Mouse (Mus musculus): Measurements from ENCODE around the gene Gm10134. TPM values are rescaled to one million over a fixed set of nuclear protein-coding genes. Genes with fewer than 3 reads are reported as not detected.
A peak's percentile ranks its signal among the peaks of the same experiment; 100 is the strongest.
"Not testable (repeated sequence)": the region's sequence is repeated elsewhere in the genome, so short reads cannot be mapped to it uniquely, and the experiment has no call there.

The Gm10134 gene
- polyA plus RNA-seq, 1 experiment from 2014 or later = 7.5 TPM

DNA sequence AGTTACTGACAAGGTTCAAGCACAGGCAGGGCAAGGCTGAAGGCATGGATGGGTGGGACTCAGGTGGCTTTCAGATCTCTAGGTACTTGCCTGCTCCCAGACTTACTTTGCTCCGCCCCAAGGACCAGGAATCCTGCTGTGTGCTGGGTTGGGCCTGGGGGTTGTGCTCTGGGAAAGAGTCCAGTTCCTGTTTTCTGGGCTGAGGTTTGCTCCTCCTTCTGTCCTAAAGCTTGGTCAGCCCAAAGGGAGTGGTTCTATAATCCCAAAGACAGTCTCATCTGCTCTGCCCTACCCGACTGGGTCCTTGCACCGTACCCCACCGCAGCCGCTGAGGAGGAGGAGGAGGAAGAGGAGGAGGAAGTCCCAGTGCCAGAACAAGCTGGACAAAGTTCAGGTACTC, 9.2 kb upstream of the Gm10134 start, which contains the start of gene Gbgt1:
Gbgt1 (plus strand) TSS at position 221 of the 400 bp plus-strand sequence.
- WGBS = 73% methylated on average over 5 of the region's 5 CpGs

DNA sequence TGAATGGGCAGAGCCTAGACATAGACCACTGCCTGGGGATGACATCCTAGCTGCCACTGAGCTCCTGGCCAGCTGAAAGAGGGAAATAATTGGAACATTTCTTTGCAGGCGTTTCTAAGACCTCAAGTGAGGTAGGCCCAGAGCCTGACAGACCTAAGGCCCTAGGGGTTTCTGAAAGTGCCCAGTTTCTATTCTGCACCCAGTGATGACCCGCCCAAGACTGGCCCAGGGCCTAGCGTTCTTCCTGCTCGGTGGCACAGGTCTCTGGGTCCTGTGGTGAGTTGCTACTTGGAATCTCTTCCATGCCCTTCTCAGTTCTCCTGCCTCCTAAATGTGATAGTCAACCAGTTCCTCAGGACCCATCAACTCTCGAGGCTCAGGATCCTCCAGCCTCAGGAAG, 8.3 kb upstream of the Gm10134 start:
- H3K4me1 ChIP-seq (ENCODE audit: control insufficient read depth, insufficient read depth, low read length) = peaks cover 3% of the 10 kb centered on the region; the same call in 1 of the 2 replicates
- H3K36me3 ChIP-seq (ENCODE audit: control insufficient read depth, insufficient read depth, low read length) = no peaks in the 10 kb centered on the region
- H3K27me3 ChIP-seq (ENCODE audit: control insufficient read depth, insufficient read depth, low read length) = no peaks in the 10 kb centered on the region
- ATAC-seq (ENCODE audit: insufficient number of reproducible peaks, insufficient read depth, low FRiP score, low read depth) = no peak
- no peak overlapping the region for H3K9ac ChIP-seq (replicated peaks; ENCODE audit: low read depth, low read length)
- no peaks in the 10 kb centered on the region; the same call in 1 of the 2 replicates for H3K9me3 ChIP-seq (ENCODE audit: control insufficient read depth, low read depth, low read length)
- H3K27ac ChIP-seq (ENCODE audit: low read length) = no peak overlapping the region
- no peak overlapping the region; the same call in 1 of the 2 replicates for H3K4me2 ChIP-seq (replicated peaks; ENCODE audit: low read depth, low read length)
- H3K4me3 ChIP-seq (ENCODE audit: low read depth, low read length) = no peak overlapping the region
- WGBS = 79% methylated on average over 5 of the region's 5 CpGs

More for the DNA sequence above, 9.2 kb upstream of the Gm10134 start, which contains the start of gene Gbgt1:
- Histone ChIP-seq H3K9me3 (ENCODE audit: control insufficient read depth, low read depth, low read length) (no peaks in the 10 kb centered on the region; the same call in 1 of the 2 replicates), H3K27me3 (ENCODE audit: control insufficient read depth, insufficient read depth, low read length) (no peaks in the 10 kb centered on the region), H3K4me1 (ENCODE audit: control insufficient read depth, insufficient read depth, low read length) (peaks cover 3% of the 10 kb centered on the region; the same call in 1 of the 2 replicates), H3K4me3 (ENCODE audit: low read depth, low read length) (no peak within 1 kb of the TSS), H3K36me3 (ENCODE audit: control insufficient read depth, insufficient read depth, low read length) (no peaks in the 10 kb centered on the region), H3K9ac (replicated peaks; ENCODE audit: low read depth, low read length) (no peak within 1 kb of the TSS), H3K4me2 (replicated peaks; ENCODE audit: low read depth, low read length) (peak within 1 kb of the TSS; percentile 11; the same call in 1 of the 2 replicates), H3K27ac (ENCODE audit: low read length) (peak within 1 kb of the TSS; percentile 83)
- ATAC-seq (ENCODE audit: insufficient number of reproducible peaks, insufficient read depth, low FRiP score, low read depth) = no peak

DNA sequence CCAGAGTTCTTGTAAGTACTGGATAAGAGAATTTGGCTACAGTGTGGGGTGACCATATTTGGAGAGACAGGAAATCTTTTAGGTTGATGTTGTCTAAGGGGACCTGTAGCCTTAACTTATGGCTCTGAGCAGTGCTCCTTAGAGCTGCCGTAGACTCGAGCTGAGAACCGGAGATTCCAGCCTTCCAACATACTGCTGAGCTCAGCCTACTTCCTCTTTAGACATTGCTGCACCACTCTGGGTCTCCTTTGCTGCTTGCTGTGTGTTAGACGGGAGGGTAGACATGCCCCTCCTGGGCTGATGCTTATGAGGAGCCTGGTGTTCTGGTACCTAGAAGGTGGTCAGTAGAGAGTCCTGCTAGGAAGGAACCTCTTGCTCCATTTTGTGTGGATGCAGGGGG, 7.5 kb upstream of the Gm10134 start:
- Histone ChIP-seq H3K4me3 (ENCODE audit: low read depth, low read length) (no peak overlapping the region), H3K4me2 (replicated peaks; ENCODE audit: low read depth, low read length) (no peak overlapping the region), H3K36me3 (ENCODE audit: control insufficient read depth, insufficient read depth, low read length) (no peaks in the 10 kb centered on the region), H3K9me3 (ENCODE audit: control insufficient read depth, low read depth, low read length) (no peaks in the 10 kb centered on the region; the same call in 1 of the 2 replicates), H3K27ac (ENCODE audit: low read length) (no peak overlapping the region), H3K27me3 (ENCODE audit: control insufficient read depth, insufficient read depth, low read length) (no peaks in the 10 kb centered on the region), H3K9ac (replicated peaks; ENCODE audit: low read depth, low read length) (no peak overlapping the region), H3K4me1 (ENCODE audit: control insufficient read depth, insufficient read depth, low read length) (peaks cover 3% of the 10 kb centered on the region; the same call in 1 of the 2 replicates)
- no peak for ATAC-seq (ENCODE audit: insufficient number of reproducible peaks, insufficient read depth, low FRiP score, low read depth)
- 70% methylated on average over 4 of the region's 4 CpGs for whole genome bisulfite sequencing

DNA sequence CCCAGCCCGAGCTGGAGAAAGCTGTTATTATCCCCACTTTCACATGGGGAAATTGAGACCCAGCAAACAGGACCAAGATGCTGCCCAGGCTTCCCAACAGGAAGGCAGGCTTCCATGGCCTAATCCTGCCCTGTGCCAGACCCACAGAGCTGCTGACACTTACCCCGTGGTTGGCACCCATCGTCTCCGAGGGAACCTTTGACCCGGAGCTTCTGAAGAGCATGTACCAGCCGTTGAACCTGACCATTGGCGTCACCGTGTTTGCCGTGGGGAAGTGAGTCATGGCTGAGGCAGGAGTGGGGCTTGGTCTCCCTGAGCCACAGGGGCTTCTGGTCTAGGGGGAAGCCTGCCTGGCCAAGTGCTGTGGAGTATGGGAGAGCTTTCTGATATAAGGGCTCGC, 2.9 kb upstream of the Gm10134 start:
- no peak overlapping the region for H3K4me2 ChIP-seq (replicated peaks; ENCODE audit: low read depth, low read length)
- no peak overlapping the region for H3K9ac ChIP-seq (replicated peaks; ENCODE audit: low read depth, low read length)
- H3K36me3 ChIP-seq (ENCODE audit: control insufficient read depth, insufficient read depth, low read length) = no peaks in the 10 kb centered on the region
- 83% methylated on average over 10 of the region's 10 CpGs for WGBS
- no peak for ATAC-seq (ENCODE audit: insufficient number of reproducible peaks, insufficient read depth, low FRiP score, low read depth)
- H3K27me3 ChIP-seq (ENCODE audit: control insufficient read depth, insufficient read depth, low read length) = no peaks in the 10 kb centered on the region
- H3K4me3 ChIP-seq (ENCODE audit: low read depth, low read length) = no peak overlapping the region
- H3K27ac ChIP-seq (ENCODE audit: low read length) = no peak overlapping the region
- H3K4me1 ChIP-seq (ENCODE audit: control insufficient read depth, insufficient read depth, low read length) = no peaks in the 10 kb centered on the region
- no peaks in the 10 kb centered on the region for H3K9me3 ChIP-seq (ENCODE audit: control insufficient read depth, low read depth, low read length)

DNA sequence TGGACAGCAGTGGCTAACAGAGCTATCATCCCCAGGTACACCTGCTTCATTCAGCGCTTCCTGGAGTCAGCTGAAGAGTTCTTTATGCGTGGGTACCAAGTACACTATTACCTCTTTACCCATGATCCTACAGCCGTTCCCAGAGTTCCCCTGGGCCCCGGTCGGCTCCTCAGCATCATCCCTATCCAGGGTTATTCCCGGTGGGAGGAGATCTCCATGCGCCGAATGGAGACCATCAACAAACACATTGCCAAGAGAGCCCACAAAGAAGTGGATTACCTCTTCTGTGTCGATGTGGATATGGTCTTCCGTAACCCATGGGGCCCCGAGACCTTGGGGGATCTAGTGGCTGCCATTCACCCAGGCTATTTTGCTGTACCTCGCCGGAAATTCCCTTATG, 1.2 kb upstream of the Gm10134 start:
- H3K9me3 ChIP-seq (ENCODE audit: control insufficient read depth, low read depth, low read length) = no peaks in the 10 kb centered on the region
- ATAC-seq (ENCODE audit: insufficient number of reproducible peaks, insufficient read depth, low FRiP score, low read depth) = no peak
- WGBS = 88% methylated on average over 13 of the region's 13 CpGs
- H3K9ac ChIP-seq (replicated peaks; ENCODE audit: low read depth, low read length) = no peak overlapping the region
- H3K36me3 ChIP-seq (ENCODE audit: control insufficient read depth, insufficient read depth, low read length) = no peaks in the 10 kb centered on the region
- H3K4me1 ChIP-seq (ENCODE audit: control insufficient read depth, insufficient read depth, low read length) = no peaks in the 10 kb centered on the region
- no peak overlapping the region for H3K4me2 ChIP-seq (replicated peaks; ENCODE audit: low read depth, low read length)
- H3K4me3 ChIP-seq (ENCODE audit: low read depth, low read length) = no peak overlapping the region
- no peaks in the 10 kb centered on the region for H3K27me3 ChIP-seq (ENCODE audit: control insufficient read depth, insufficient read depth, low read length)
- no peak overlapping the region for H3K27ac ChIP-seq (ENCODE audit: low read length)

DNA sequence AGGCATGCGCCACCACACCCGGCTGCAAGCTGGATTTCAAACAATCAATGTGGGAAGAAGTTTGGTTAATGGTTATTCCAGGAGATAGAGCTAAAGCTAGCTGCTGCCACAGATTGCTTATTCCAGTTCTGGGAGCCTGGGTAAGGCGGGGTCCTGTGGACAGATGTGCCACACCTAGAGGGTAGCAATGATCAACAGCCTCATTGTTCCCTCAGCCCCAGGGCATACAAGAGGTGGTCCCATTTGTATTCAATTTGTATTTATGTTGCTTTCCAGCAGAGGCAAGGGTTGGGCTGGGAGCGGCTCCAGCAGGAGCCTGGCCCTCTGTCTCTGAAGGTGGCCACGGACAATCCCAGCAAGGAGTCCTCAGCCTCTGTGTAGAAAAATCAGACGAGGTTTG, 396 bp downstream of the Gm10134 start:
- H3K36me3 ChIP-seq (ENCODE audit: control insufficient read depth, insufficient read depth, low read length) = no peaks in the 10 kb centered on the region
- H3K27ac ChIP-seq (ENCODE audit: low read length) = no peak overlapping the region
- H3K27me3 ChIP-seq (ENCODE audit: control insufficient read depth, insufficient read depth, low read length) = no peaks in the 10 kb centered on the region
- H3K4me2 ChIP-seq (replicated peaks; ENCODE audit: low read depth, low read length) = no peak overlapping the region
- H3K9me3 ChIP-seq (ENCODE audit: control insufficient read depth, low read depth, low read length) = no peaks in the 10 kb centered on the region
- no peak for ATAC-seq (ENCODE audit: insufficient number of reproducible peaks, insufficient read depth, low FRiP score, low read depth)
- no peak overlapping the region for H3K9ac ChIP-seq (replicated peaks; ENCODE audit: low read depth, low read length)
- no peak overlapping the region for H3K4me3 ChIP-seq (ENCODE audit: low read depth, low read length)
- WGBS = 85% methylated on average over 6 of the region's 6 CpGs
- H3K4me1 ChIP-seq (ENCODE audit: control insufficient read depth, insufficient read depth, low read length) = no peaks in the 10 kb centered on the region

DNA sequence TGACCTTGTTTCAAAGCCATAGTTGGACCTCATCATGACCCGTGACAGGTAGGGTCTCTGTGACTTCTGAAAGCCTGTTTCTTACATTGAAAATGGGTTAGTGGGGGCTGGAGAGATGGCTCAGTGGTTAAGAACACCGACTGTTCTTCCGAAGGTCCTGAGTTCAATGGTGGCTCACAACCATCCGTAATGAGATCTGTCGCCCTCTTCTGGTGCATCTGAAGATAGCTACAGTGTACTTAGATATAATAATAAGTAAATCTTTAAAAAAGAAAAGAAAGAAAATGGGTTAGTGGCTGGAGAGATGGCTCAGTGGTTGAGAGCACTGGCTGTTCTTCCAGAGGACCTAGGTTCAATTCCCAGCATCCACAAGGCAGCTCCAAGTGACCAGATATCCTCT, 5.7 kb downstream of the Gm10134 start:
- H3K4me1 ChIP-seq (ENCODE audit: control insufficient read depth, insufficient read depth, low read length) = peaks cover 11% of the 10 kb centered on the region
- 52% methylated on average over 5 of the region's 5 CpGs for WGBS
- not testable (repeated sequence) for H3K27me3 ChIP-seq (ENCODE audit: control insufficient read depth, insufficient read depth, low read length); H3K9ac ChIP-seq (replicated peaks; ENCODE audit: low read depth, low read length); H3K4me2 ChIP-seq (replicated peaks; ENCODE audit: low read depth, low read length); H3K27ac ChIP-seq (ENCODE audit: low read length); ATAC-seq (ENCODE audit: insufficient number of reproducible peaks, insufficient read depth, low FRiP score, low read depth); H3K36me3 ChIP-seq (ENCODE audit: control insufficient read depth, insufficient read depth, low read length); H3K9me3 ChIP-seq (ENCODE audit: control insufficient read depth, low read depth, low read length); H3K4me3 ChIP-seq (ENCODE audit: low read depth, low read length)

DNA sequence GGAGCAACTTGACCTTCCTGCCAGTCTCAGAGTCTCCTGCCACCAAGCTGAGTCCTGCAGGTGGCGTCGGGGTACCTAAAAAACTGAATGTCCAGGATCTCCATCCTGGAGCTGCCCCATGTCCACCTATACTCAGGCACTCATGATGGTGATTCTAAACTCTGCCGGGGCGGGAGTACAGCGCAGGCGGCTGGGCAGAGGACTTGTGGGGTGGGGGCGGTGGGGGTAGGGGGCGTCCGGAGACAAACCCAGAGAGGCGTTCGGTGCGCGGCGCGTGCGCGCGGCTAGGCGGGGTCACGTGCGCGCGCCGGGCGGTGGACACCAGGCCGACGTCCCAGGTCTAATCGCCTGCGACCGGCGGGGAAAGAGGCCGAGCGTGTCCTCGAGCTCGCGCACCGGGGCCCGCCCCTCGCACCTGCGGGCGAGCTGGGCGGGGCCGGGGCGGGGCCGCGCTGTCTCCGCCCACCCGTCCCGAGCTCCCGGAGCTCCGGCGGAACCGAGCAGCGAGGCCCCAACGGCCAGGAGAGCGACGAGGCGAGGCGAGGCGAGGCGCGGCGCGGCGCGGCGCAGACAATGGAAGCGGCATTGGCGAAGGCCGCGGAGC, 7.0 kb downstream of the Gm10134 start, which contains the start of gene Ralgds:
Ralgds (plus strand) TSS at position 328 of the 604 bp plus-strand sequence.
- Histone ChIP-seq H3K27ac (ENCODE audit: low read length) (peak within 1 kb of the TSS; percentile 61), H3K27me3 (ENCODE audit: control insufficient read depth, insufficient read depth, low read length) (no peaks in the 10 kb centered on the region), H3K4me1 (ENCODE audit: control insufficient read depth, insufficient read depth, low read length) (peaks cover 16% of the 10 kb centered on the region), H3K9me3 (ENCODE audit: control insufficient read depth, low read depth, low read length) (no peaks in the 10 kb centered on the region), H3K4me3 (ENCODE audit: low read depth, low read length) (peak within 1 kb of the TSS; percentile 65), H3K36me3 (ENCODE audit: control insufficient read depth, insufficient read depth, low read length) (no peaks in the 10 kb centered on the region), H3K9ac (replicated peaks; ENCODE audit: low read depth, low read length) (peak within 1 kb of the TSS; percentile 82), H3K4me2 (replicated peaks; ENCODE audit: low read depth, low read length) (peak within 1 kb of the TSS; percentile 76)
- WGBS = under 1% methylated on average over 56 of the region's 71 CpGs
- ATAC-seq (ENCODE audit: insufficient number of reproducible peaks, insufficient read depth, low FRiP score, low read depth) = peak; percentile 76
